Mouse (Mus musculus): ENCODE results near the gene Ran.

The Ran gene

GRCm38 (mm10) chr5:129065301-129065700 is 45.4 kb downstream of the Ran start:
- DNase-seq: no peak

GRCm38 (mm10) chr5:129065946-129066345 is 46.1 kb downstream of the Ran start:
- DNase-seq: no peak

- no peak for DNase-seq
Observed at GRCm38 (mm10) chr5:129066541-129067230, 46.8 kb downstream of the Ran start.

- no peak for DNase-seq
Observed at GRCm38 (mm10) chr5:129067231-129067834, 47.5 kb downstream of the Ran start.

- no peak for DNase-seq
Observed at GRCm38 (mm10) chr5:129071761-129072280, 52.0 kb downstream of the Ran start.

GRCm38 (mm10) chr5:129073404-129073803 is 53.5 kb downstream of the Ran start:
- no peak for DNase-seq

Measured in spleen, adult 18-20 months (tissue).